Mouse (Mus musculus) activated CD4-positive, CD25-positive, alpha-beta regulatory T cell, adult 4 months (primary cell): ENCODE data around the gene Elobl. TPM values are rescaled to one million over a fixed set of nuclear protein-coding genes. Genes with fewer than 3 reads are reported as not detected.

Source experiments
- ATAC-seq: one replicate; pipeline ENCODE4 v1.8.0; 2017
- polyA plus RNA-seq, 2 experiments: library from polyadenylated mRNA; unstranded; fragments of 100-300 nt; shearing (Covaris generic); gene quantifications; one replicate each; pipeline ENCODE4 v1.2.1; 2017

Elobl gene
- polyA plus RNA-seq, 2 experiments from 2014 or later = not detected

- no peak for ATAC-seq
These were observed 19.9 kb upstream of the Elobl start for GRCm38 (mm10) chr11:88986616-88987015.

DNA sequence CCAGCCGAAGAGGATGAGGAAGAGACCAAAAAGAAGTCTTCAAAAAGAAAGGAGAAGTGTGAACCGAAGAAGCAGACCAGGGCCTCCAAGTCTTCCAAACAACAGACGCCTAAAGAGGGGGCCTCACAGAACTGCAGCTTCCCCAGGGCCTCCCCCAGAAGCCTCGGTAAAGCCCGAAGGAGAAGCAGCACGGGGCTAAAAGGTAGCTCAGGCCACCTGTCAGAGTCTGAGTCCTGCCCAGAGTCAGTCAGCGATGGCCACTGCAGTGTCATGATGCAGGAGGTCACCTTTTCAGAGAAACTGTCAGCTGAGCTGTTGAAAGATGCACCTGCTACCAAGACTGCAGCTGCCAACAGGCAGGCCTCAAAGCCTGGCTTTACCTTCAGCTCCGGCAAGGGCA is 14.6 kb upstream of the Elobl start:
- no peak for ATAC-seq

DNA sequence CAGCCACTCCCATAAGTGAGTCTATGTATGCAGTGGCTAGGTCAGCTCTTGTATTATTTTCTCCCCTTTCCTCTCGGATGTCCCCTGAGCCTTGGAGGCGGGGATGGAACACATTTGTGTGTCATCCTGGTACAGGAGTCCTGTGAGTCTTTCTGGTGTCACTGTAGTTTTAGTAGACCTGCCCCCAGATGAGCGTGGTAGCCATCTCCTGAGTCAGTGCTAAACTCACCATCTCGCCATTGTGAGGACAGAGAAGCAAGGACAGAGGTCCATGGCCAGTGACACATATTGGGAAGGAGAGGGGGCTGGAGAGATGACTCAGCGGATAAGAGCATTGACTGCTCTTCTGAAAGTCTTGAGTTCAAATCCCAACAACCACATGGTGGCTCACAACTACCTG is 10.5 kb upstream of the Elobl start:
- no peak for ATAC-seq

- no peak for ATAC-seq
These were observed 9.6 kb upstream of the Elobl start for GRCm38 (mm10) chr11:88976320-88976719.

DNA sequence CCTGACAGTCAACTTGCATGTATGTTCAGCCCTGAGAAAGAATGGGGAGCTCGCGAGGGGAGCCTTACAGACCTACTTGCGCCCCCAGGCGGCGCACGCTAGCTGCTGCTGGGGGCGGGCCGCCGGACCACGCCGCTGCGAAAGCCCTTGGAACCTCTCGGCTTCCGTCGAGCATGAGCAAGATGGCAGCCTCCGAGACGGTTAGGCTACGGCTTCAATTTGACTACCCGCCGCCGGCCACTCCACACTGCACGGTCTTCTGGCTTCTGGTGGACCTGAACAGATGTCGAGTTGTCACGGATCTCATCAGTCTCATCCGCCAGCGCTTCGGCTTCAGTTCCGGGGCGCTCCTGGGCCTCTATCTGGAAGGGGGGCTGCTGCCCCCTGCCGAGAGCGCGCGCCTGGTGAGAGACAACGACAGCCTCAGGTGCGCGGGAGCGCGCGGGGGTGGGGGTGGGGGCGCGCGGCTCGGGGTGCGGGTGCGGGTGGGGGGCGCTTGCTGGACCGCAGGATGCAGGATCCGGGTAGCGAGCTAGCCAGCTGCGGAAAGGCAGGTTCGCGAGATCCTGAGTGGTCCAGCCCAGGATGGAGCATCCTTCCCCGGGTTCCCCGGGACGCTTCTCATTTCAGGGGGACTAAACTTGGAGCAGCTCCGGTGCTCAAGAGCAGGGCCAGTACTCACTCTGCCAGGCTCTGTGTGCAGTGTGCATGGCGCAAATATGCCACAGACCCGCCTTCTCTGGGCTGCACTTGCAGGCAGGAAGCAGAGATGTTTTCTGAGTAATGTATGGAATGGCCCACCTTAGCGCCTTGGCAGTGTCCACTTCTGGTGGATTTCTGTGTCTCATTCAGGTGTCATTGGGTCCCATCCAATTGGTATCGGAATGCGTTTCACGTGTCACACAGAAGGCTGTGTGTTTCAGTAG is 7.3 kb upstream of the Elobl start:
- peak; percentile 91 for ATAC-seq

- ATAC-seq = no peak
These were observed 3.5 kb upstream of the Elobl start, which contains the start of gene Coil for GRCm38 (mm10) chr11:88970202-88970732. Gene Coil (plus strand): TSS chr11:88970252.

DNA sequence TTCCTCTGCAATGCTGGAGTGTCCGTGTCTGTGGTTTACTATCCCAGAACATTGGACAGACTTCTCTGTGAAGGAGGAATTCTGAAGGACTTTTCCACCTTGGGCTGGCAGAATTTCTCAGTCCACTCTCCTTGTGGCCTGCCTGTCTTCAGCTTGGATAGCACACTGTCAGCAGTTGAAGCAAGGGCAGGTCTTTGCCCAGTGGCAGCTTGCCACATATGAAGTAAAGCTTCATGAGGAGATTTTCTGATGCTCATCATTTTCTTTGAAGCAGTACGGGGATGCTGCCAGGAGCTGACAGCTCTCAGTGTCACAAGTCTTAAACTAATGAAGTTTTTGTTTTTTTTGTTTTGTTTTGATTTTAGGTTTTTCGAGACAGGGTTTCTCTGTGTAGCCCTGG is 7.9 kb downstream of the Elobl start:
- no peak for ATAC-seq

DNA sequence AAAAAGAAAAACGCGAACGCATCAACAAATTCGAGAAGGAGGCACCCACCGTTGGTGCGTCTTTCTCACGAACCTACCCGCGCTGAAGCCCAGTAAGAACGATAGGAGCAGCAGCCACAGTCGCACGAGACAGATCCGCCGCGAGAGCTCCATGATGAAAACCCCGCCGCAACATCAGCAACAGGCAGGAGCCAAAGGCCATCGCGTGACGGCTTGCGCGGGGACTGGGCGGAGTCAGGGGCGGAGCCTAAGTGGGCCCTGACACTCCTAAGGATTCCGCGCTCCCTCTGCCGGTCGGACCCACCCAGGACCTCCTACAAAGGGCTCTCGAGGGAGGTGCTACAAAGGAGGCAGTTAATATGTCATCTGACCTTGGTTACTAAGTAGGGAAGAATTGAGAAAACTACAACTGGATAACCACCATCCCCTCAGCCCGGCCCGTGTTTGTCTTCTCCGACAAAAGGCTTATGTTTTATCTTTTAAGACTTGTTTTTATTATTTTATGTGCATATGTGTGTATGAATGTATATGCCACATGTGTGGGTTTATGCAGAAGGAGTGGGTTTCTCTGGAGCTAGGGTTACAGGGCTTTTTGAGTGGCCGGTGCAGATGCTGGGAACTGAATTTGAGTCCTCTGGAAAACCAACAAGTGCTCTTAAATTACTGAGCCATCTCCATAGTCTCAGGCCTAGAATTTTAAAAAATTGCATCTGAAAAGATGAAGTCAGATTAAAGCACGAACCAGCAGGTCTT is 11.3 kb downstream of the Elobl start, which contains the start of gene Scpep1:
Scpep1 (minus strand) TSS at position 249 of the 753 bp plus-strand sequence.
- ATAC-seq = peak; percentile 98

DNA sequence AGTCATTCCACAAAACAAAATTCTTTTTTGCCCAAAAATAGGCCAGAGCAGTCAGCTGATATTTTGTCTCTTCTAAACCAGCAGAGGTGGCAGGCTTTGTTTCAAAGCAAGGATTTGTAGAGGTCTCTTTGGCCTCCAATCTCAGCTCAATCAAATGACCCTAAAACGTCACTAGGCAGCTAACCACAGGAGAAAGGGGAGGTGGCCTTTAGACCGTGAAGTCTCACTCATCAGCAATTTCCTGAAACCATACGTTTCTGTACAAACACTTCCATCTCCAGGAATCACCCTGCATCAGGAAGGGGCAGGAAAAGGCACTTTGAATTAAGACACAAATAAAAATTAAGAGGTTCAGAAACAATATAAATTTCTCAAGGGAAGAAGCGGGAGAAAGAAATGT is 11.9 kb downstream of the Elobl start:
- ATAC-seq = peak; percentile 44

DNA sequence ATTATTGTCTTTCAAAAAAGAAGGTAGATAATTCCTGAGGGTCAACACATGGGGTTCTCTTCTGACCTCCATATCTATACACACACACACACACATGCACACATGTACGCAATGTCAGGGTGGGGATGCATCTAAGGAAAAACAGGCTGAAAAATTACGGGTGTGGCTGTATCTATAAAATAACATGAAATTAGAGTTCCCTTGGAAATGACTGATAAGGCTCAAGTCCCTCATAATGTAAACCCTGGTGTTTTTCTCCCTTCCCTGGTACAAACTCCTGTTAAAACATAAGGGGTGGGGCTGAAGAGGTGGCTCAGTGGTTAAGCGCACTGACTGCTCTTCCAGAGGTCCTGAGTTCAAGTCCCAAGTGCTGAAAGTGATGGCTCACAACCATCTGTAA is 13.1 kb downstream of the Elobl start:
- ATAC-seq = no peak

GRCm38 (mm10) chr11:88952117-88952516 is 14.6 kb downstream of the Elobl start:
- ATAC-seq = no peak

DNA sequence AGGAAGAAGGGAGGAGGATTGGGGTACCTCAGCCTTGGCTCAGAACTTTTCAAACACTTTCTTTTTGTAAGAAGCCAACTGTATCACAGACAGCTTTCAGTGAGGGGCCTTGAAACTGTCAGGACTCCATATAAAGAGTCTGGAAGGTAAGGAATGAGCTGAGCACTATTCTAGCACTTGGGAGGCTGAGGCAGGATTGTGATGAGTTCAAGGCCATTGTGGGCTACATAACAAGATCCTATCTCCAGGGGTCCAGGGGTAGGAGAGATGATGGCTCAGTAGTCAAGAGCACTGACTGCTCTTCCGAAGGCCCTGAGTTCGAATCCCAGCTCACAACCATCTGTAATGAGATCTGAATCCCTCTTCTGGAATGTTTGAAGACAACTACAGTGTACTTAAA is 15.2 kb downstream of the Elobl start:
- ATAC-seq = no peak

- ATAC-seq = no peak
These were observed 16.0 kb downstream of the Elobl start for GRCm38 (mm10) chr11:88950640-88951250.

DNA sequence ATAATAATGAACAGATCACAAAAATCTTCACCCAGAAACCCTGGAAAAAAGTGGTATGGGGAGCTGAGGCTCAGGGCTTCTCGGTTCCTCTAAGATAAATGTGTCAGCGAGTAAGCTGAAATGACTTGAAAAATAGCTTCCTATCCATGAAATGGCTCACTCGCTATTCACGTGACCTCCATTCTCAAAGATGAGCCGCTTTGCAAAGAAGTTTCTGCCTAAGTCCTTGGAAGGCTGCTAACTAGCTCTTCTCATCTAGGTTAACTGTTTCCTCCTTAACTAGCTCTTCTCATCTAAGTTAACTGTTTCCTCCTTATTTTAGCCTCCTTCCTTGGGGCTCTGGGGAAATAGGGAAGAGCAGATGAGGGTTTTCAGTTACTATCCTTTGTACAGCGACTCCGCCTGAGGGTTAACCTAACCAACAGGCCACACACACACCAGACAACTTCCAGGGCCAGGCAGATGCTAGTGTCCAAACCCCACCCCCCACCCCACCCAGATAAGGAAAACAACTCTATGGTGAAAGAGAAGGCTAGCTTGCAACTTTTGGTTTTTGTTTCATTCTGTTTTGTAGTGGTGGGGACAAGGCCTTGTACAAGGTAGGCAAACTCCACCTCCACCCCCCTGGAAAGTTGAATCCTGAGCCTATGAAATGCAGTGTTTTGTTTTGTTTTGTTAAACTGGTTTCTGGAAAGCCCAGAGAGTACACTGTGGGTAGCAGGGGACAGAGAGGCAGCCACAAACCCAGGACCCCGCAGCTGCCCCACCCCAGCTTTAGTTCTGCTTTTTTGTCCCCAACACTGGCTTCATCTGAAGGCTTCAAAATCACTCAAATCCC is 16.7 kb downstream of the Elobl start:
- ATAC-seq = no peak

DNA sequence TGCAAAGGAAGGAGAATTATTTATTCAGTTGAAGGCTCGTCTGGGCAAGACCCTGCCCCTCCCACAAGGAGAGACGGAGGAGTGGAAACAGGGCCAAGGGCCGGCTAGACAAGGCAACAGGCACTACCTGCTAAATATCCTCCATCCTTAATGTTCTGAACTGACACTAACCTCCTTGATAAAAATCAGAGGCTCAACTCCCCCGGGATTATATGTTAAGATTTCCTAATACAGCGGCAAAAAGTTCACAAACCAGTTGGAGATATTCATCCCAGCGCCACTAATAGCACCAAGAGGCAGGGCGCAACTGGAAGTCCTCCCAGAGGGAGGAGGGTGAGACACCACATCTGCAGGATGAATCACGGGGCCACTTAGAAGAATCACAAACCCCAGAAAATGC is 17.8 kb downstream of the Elobl start:
- ATAC-seq = no peak

- no peak for ATAC-seq
These were observed 20.7 kb downstream of the Elobl start for GRCm38 (mm10) chr11:88945971-88946585.

DNA sequence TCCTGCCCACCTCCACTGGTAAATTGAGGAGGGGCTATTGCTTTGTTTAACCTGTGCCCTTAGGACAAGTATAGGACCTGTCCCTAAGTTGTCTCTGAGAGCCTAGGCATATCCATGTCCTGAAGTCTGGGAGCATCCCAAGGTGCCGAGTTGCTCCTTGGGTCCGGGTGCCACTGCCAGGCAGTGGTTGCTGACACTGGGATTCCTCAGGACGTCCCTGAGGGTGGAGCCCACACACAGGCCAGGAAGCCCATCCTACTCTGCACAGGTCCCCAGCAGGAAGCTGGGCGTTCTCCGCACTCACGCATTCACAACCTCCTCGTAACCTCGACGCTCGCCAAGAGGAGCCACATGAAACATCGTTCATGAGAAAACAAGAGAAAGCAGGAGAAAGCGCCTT is 25.2 kb downstream of the Elobl start:
- no peak for ATAC-seq

- ATAC-seq = no peak
These were observed 27.1 kb downstream of the Elobl start for GRCm38 (mm10) chr11:88939634-88940033.

DNA sequence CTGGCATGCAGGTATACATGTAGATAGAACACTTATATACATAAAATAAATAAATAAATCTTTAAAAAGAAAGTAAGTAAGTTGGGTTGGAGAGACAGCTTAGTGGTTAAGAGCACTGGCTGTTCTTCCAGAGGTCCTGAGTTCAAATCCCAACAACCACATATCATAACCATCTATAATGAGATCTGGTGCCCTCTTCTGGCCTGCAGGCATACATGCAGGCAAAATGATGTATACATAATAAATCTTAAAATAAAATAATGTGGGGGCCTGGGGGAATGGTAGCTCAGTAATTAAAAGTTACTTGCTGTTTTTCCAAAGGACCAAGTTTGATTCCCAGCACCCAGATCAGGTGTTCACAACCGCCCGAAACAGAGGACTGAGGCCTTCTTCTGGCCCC is 28.0 kb downstream of the Elobl start:
- no peak for ATAC-seq

GRCm38 (mm10) chr11:88937886-88938285 is 28.8 kb downstream of the Elobl start:
- ATAC-seq = no peak
